Mouse (Mus musculus) limb, embryonic 11.5 days (tissue): ENCODE results near the gene Ctdsp1. TPM values are rescaled to one million over a fixed set of nuclear protein-coding genes. Genes with fewer than 3 reads are reported as not detected.

Experiments used
- ATAC-seq: fragments of 200-750 bp; cut with Nextera tagmentation; 2 replicates; pipeline ENCODE4 v1.8.0; 2017; ENCODE audit warnings: low read depth; ENCODE audit not compliant: insufficient number of reproducible peaks, low FRiP score, low TSS enrichment
- DNase-seq: peaks from one replicate; pipeline ENCODE4 v3.0.0-alpha.2; 2015; ENCODE audit warnings: low spot score
- H3K27ac ChIP-seq: fragments of 300-500 bp; sonication (generic); replicated peaks from 2 replicates; pipeline ENCODE4 v1.5.1; 2014; ENCODE audit warnings: low read depth, mild to moderate bottlenecking, low read length
- H3K27me3 ChIP-seq: fragments of 300-500 bp; sonication (generic); 2 replicates; pipeline ENCODE4 v1.6.1; 2014; ENCODE audit warnings: mild to moderate bottlenecking, low read length, mixed read lengths; ENCODE audit not compliant: control insufficient read depth, insufficient read depth
- H3K36me3 ChIP-seq: fragments of 300-500 bp; sonication (generic); 2 replicates; pipeline ENCODE4 v1.6.1; 2014; ENCODE audit warnings: mild to moderate bottlenecking, low read length, moderate library complexity, mixed read lengths; ENCODE audit not compliant: control insufficient read depth, insufficient read depth
- H3K4me1 ChIP-seq: fragments of 300-500 bp; sonication (generic); 2 replicates; pipeline ENCODE4 v1.6.1; 2014; ENCODE audit warnings: low read length, mixed read lengths; ENCODE audit not compliant: control insufficient read depth, insufficient read depth
- H3K4me2 ChIP-seq: fragments of 300-500 bp; sonication (generic); 2 replicates; pipeline ENCODE4 v1.6.1; 2014; ENCODE audit warnings: low read depth, mild to moderate bottlenecking, moderate library complexity; ENCODE audit not compliant: severe bottlenecking
- H3K4me3 ChIP-seq: fragments of 300-500 bp; sonication (generic); 2 replicates; pipeline ENCODE4 v1.5.1; 2014; ENCODE audit warnings: low read depth, low read length
- H3K9ac ChIP-seq: fragments of 300-500 bp; sonication (generic); 2 replicates; pipeline ENCODE4 v1.6.1; 2014; ENCODE audit warnings: mild to moderate bottlenecking, low read length
- H3K9me3 ChIP-seq: fragments of 300-500 bp; sonication (generic); 2 replicates; pipeline ENCODE4 v1.6.1; 2016; ENCODE audit warnings: low read length; ENCODE audit not compliant: control insufficient read depth
- WGBS: fragments of 180-500 bp; shearing (Covaris S2); extraction: QIAGEN DNeasy Blood & Tissue Kit; methylation state at CpG from one replicate; pipeline ENCODE4 v1.1.7; 2014; 5-methylcytosine and 5-hydroxymethylcytosine counted together
- polyA plus RNA-seq: library from polyadenylated mRNA; unstranded; fragments of >200 nt; fragmentation: Nextera tagmentation; extraction: Ambion mirVana; gene quantifications from 2 replicates; pipeline ENCODE4 v1.2.1, GENCODE M21; 2014

Gene Ctdsp1
- polyA plus RNA-seq, 1 experiment from 2014 or later = 75.8 TPM

DNA sequence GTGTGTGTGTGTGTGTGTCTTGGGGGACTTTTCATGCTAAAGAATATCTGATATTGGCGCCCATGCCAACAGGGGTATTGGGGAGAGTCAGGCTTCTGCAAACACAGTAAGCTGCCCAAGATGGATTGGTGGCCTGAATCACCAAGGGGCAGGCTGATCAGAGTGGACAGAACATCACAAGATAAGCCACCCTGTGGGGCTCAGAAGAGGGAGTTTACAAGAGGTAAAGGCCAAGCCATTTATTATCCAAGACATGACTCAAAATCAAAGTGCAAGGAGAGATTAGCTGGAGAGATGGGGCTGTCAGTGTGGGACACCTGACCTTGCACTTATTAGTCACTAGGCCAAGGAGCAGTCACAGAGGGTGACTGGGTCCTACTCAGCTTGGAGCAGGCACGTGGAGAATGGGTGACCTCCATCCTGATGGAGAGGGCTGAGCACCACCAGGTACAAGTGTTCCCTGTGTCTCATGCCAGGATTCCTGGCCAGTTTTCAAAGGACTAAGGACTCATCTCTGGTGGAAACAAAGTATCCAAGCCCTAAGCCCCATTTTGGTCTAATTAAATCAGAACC is 20.5 kb downstream of the Ctdsp1 start:
- Histone ChIP-seq H3K4me1 (peaks cover 6% of the 10 kb centered on the region), H3K4me2 (no peak overlapping the region), H3K27me3 (no peaks in the 10 kb centered on the region), H3K4me3 (no peak overlapping the region), H3K36me3 (no peaks in the 10 kb centered on the region), H3K9ac (no peak overlapping the region), H3K27ac (no peak overlapping the region), H3K9me3 (no peaks in the 10 kb centered on the region)
- DNase-seq (no peak), ATAC-seq (no peak)
- WGBS = 52% methylated on average over 2 of the region's 2 CpGs

DNA sequence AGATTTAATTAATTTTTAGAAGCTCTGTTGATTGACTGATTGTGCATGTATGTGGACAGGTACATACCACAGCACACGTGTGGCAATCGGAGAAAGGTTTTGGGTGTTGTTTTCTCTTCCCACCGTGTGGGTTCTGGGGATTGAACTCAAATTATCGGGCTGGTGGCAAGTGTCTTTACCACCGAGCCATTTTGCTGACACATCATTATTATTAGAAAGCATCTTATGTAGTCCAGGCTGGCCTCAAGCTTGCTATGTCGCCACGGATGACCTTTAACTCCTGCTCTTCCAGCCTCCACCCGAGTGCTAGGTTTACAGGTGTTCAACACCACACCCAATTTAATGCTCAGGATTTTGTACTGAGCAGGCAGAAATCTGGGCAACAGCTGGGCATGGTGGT is 21.4 kb downstream of the Ctdsp1 start:
- no peaks in the 10 kb centered on the region for H3K9me3 ChIP-seq
- no peak for ATAC-seq
- H3K4me3 ChIP-seq = no peak overlapping the region
- no peak overlapping the region for H3K9ac ChIP-seq
- peaks cover 6% of the 10 kb centered on the region for H3K4me1 ChIP-seq
- DNase-seq = no peak
- no peak overlapping the region for H3K4me2 ChIP-seq
- WGBS = 80% methylated on average over 8 of the region's 8 CpGs
- H3K27ac ChIP-seq = no peak overlapping the region
- no peaks in the 10 kb centered on the region for H3K36me3 ChIP-seq
- no peaks in the 10 kb centered on the region for H3K27me3 ChIP-seq

DNA sequence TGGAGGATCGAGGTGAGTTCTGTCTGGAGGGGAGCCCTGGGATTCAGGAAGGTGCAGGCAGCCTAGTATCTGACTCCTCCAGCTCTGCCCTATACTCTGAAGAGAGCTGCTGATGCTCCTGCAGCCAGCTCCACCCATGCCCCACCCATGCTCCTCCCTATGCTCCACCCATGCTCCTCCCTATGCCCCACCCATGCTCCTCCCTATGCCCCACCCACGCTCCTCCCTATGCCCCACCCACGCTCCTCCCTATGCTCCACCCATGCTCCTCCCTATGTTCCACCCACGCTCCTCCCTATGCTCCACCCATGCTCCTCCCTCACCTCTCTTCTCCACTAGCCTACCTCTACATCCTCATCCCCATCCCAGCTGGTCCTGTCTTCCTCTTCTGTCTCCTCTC is 23.8 kb downstream of the Ctdsp1 start:
- H3K9me3 ChIP-seq = no peaks in the 10 kb centered on the region
- no peak overlapping the region for H3K4me2 ChIP-seq
- no peak overlapping the region for H3K27ac ChIP-seq
- H3K27me3 ChIP-seq = no peaks in the 10 kb centered on the region
- WGBS = 40% methylated on average over 3 of the region's 4 CpGs
- peak; percentile 39 for DNase-seq
- no peak overlapping the region for H3K9ac ChIP-seq
- no peak overlapping the region for H3K4me3 ChIP-seq
- no peaks in the 10 kb centered on the region for H3K36me3 ChIP-seq
- H3K4me1 ChIP-seq = no peaks in the 10 kb centered on the region
- no peak for ATAC-seq

DNA sequence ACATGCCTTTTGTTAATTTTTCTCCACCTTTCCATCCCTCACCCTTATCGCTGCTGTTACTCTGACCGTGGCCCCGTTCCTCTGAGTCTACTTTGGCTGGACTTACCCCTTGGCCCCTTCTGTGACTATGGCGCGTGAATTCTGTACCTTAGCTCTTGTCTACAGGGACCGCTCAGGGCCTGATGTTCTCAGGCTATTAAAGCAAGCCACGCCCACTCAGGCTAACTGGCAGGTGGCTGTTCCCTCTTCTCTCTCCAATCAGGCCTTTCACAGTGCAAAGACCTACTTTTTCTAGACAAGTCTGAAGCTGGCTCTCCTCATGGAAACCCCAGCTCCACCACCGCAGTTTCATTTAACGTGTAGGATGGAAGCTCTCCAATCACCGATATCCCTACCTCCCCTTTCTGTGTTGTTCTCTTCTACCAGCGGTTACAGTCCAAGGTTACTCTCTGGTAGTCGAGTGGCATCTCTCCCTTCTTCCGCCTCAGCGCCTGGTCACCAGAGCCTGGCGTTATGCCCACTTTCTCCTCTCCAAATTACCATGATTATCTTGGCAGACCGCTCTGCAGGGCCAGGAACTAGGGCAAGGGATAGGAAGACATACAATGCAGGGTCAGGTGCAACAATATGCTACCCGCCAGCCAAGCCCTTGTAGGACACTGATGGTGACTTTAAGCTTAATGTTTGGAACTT is 27.6 kb downstream of the Ctdsp1 start:
- Histone ChIP-seq H3K9me3 (no peaks in the 10 kb centered on the region), H3K36me3 (no peaks in the 10 kb centered on the region), H3K4me2 (no peak overlapping the region), H3K27ac (no peak overlapping the region), H3K4me1 (no peaks in the 10 kb centered on the region), H3K9ac (no peak overlapping the region), H3K27me3 (no peaks in the 10 kb centered on the region), H3K4me3 (no peak overlapping the region)
- ATAC-seq = no peak
- DNase-seq = no peak
- WGBS = 82% methylated on average over 17 of the region's 17 CpGs

DNA sequence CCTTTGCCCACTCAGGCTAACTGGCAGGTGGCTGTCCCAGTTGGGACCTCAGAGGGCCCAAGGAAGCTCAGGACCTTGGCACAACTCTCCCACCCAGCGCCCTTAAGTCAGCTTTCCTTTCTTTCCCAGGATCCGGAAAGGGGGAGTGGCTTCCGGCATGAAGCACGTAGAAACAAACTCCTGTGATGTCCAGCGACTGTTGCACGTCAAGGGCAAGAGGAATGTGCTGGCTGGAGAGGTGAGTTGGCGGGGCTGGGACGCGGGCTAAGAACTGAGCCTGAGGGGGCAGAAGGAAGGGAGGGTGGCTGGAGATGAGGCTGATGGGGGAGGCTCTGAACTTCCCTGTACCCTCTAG is 28.1 kb downstream of the Ctdsp1 start:
- H3K9me3 ChIP-seq = no peaks in the 10 kb centered on the region
- no peaks in the 10 kb centered on the region for H3K4me1 ChIP-seq
- H3K36me3 ChIP-seq = no peaks in the 10 kb centered on the region
- DNase-seq = no peak
- WGBS = 65% methylated on average over 9 of the region's 9 CpGs
- ATAC-seq = no peak
- no peak overlapping the region for H3K4me2 ChIP-seq
- no peaks in the 10 kb centered on the region for H3K27me3 ChIP-seq
- no peak overlapping the region for H3K9ac ChIP-seq
- no peak overlapping the region for H3K4me3 ChIP-seq
- H3K27ac ChIP-seq = no peak overlapping the region

DNA sequence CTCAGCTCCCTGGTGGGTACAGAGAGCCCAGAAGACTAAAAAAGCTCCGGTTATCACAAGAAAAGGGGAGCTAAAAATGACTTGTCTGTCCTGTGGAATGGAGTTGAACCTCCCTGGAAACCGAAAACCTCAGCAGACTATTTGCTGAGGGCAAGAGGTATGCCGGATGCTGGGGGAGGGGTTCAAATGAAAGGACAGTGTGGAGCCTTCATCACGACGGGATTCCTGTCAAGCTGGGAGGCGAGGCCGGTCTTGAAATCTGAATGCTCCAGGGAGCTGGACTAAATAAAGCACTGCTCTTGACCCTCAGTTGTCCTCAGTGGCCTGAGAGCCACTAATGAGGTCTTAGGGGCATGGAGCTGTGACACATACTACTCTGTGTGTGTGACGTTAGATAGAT is 31.8 kb downstream of the Ctdsp1 start:
- Histone ChIP-seq H3K36me3 (no peaks in the 10 kb centered on the region), H3K27me3 (no peaks in the 10 kb centered on the region), H3K9ac (no peak overlapping the region), H3K27ac (no peak overlapping the region), H3K4me3 (no peak overlapping the region), H3K4me1 (no peaks in the 10 kb centered on the region), H3K4me2 (no peak overlapping the region), H3K9me3 (no peaks in the 10 kb centered on the region)
- DNase-seq (no peak), ATAC-seq (no peak)
- WGBS = 50% methylated on average over 8 of the region's 8 CpGs

DNA sequence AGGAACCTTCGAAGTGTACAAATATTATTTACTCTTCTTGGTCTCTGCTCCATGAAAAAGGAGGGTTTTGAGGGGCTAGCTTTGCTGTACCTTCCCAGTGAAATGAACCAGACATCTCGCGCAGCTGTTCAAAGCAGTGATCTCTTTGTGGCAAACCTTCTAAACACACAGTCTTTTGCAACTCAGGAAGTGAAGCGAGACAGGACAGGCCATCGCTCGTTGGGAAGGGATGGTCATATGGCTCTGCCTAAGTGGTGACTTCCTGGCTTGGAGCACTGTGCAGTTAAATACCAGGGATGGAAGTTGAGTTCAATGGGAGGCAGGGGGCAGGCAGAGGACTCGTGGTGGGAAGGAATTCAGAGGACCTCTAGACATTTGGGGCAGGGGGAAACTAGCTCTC is 34.5 kb downstream of the Ctdsp1 start:
- no peak overlapping the region for H3K4me2 ChIP-seq
- H3K4me1 ChIP-seq = no peaks in the 10 kb centered on the region
- H3K27ac ChIP-seq = no peak overlapping the region
- WGBS = 74% methylated on average over 7 of the region's 7 CpGs
- H3K9ac ChIP-seq = no peak overlapping the region
- no peak overlapping the region for H3K4me3 ChIP-seq
- no peaks in the 10 kb centered on the region for H3K36me3 ChIP-seq
- no peak for ATAC-seq
- DNase-seq = no peak
- no peaks in the 10 kb centered on the region for H3K27me3 ChIP-seq
- no peaks in the 10 kb centered on the region for H3K9me3 ChIP-seq

DNA sequence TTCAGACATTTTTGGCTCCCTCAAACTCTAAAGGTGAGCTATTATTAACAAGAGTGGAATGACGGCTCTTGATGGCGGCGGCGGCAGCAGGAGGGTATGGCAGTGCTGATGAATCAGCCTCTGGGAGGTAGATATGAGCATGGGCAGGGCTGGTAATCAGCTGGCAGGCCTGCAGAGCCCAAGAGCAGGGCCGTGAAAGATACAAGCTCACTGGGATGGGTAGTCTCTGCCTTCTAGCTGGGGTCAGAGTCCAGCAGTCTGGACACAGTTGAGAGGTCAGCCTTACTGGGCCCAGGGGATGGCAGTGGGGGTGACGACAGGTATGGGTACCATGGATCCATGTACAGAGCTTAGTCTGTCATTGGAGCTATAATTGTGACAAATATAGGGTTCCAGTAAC is 41.9 kb downstream of the Ctdsp1 start:
- no peaks in the 10 kb centered on the region for H3K9me3 ChIP-seq
- peaks cover 5% of the 10 kb centered on the region; the same call in 1 of the 2 replicates for H3K36me3 ChIP-seq
- no peak for ATAC-seq
- no peaks in the 10 kb centered on the region for H3K4me1 ChIP-seq
- WGBS = 86% methylated on average over 6 of the region's 6 CpGs
- DNase-seq = no peak
- H3K9ac ChIP-seq = no peak overlapping the region
- H3K4me3 ChIP-seq = no peak overlapping the region
- no peaks in the 10 kb centered on the region for H3K27me3 ChIP-seq
- H3K27ac ChIP-seq = no peak overlapping the region
- no peak overlapping the region for H3K4me2 ChIP-seq

DNA sequence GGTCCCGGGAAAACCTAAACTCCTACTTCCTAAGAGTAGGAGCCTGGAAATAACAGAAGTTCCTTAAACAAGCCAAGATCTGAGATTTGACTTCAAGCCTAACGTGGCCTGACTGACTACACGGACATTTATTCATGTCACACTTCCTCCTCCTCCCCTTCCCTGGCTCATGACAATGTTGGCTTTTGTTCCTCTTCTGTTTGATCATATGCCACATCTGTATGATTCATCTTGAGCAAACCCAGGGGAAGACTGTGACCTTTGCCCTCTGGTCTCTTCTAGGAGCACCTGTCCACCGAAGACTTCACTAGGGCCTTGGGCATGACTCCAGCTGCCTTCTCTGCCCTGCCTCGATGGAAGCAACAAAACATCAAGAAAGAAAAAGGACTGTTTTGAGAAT is 43.3 kb downstream of the Ctdsp1 start:
- H3K4me2 ChIP-seq = no peak overlapping the region
- no peaks in the 10 kb centered on the region for H3K9me3 ChIP-seq
- DNase-seq (no peak), ATAC-seq (no peak)
- H3K4me1 ChIP-seq = no peaks in the 10 kb centered on the region
- 79% methylated on average over 5 of the region's 5 CpGs for WGBS
- no peak overlapping the region for H3K27ac ChIP-seq
- no peak overlapping the region for H3K4me3 ChIP-seq
- no peak overlapping the region for H3K9ac ChIP-seq
- no peaks in the 10 kb centered on the region for H3K27me3 ChIP-seq
- H3K36me3 ChIP-seq = peaks cover 9% of the 10 kb centered on the region; the same call in 1 of the 2 replicates
